Mouse (Mus musculus) bone marrow macrophage, adult 2 months (primary cell): ENCODE data around the gene Rpl13.

Experiments used
- CTCF ChIP-seq: IDR thresholded peaks from 2 replicates; pipeline ENCODE4 v1.5.1; 2012; ENCODE audit warnings: low read depth, mild to moderate bottlenecking, low read length, moderate library complexity
- POLR2A ChIP-seq: IDR thresholded peaks from 2 replicates; pipeline ENCODE4 v1.6.1; 2012; ENCODE audit warnings: mild to moderate bottlenecking, low read depth, low read length, borderline replicate concordance

- TF ChIP-seq POLR2A, result no peak
- TF ChIP-seq CTCF, result no peak
Measured at GRCm38 (mm10) chr8:123135406-123135805, 33.3 kb downstream of the Rpl13 start.
